Mouse (Mus musculus): Measurements from ENCODE around the gene Rtp2. TPM values are rescaled to one million over a fixed set of nuclear protein-coding genes. Genes with fewer than 3 reads are reported as not detected.
"Not testable (repeated sequence)": the region's sequence is repeated elsewhere in the genome, so short reads cannot be mapped to it uniquely, and the experiment has no call there.

Rtp2 gene
- polyA plus RNA-seq, 1 experiment from 2014 or later, result 0.29 TPM

GRCm38 (mm10) chr16:23931275-23931674 lies 919 bp downstream of the Rtp2 start:
- no peak overlapping the region for H3K27ac ChIP-seq
- no peak overlapping the region for H3K4me2 ChIP-seq
- no peaks in the 10 kb centered on the region for H3K4me1 ChIP-seq
- ATAC-seq (ENCODE audit: low FRiP score), result no peak
- no peaks in the 10 kb centered on the region for H3K9me3 ChIP-seq
- H3K36me3 ChIP-seq (replicated peaks), result no peaks in the 10 kb centered on the region
- no peak overlapping the region for H3K4me3 ChIP-seq (replicated peaks)
- H3K9ac ChIP-seq, result no peak overlapping the region
- 84% methylated on average over 18 of the region's 18 CpGs for WGBS
- no peaks in the 10 kb centered on the region for H3K27me3 ChIP-seq

DNA sequence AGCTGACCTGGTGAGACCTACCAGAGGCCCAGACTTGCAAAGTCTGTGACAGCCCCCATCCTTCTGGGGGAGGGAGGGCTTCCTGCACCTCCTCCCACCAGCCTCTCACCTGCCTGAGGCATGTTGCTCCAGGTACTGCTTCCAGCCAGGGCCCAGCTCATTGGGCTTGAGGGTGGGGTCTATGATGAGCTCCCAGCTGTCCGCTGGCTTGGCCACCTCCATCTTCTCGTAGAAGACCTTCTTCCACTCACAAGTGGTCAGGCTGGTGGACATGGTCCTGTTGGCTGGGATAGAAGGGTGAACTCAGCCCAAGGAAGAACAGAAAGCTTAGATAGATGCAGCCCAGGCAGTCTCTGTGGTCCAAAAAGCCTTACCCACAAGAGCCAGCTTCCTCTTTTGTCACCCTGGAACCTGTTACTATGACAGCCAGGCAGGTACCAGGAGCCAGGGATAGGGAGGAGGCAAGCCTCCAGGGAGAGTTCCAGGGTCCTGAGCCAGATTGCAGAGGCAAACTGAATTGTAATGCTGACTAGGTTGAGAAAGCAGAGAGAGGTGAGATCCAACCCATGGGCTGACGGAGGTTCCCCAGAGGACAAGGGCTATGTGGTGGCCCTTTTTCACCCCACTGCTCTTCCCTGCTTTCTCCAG lies 1.6 kb downstream of the Rtp2 start:
- no peak overlapping the region for H3K27ac ChIP-seq
- no peaks in the 10 kb centered on the region for H3K36me3 ChIP-seq (replicated peaks)
- WGBS, result 85% methylated on average over 3 of the region's 3 CpGs
- no peak overlapping the region for H3K4me2 ChIP-seq
- no peak overlapping the region for H3K9ac ChIP-seq
- no peak for ATAC-seq (ENCODE audit: low FRiP score)
- H3K4me3 ChIP-seq (replicated peaks), result no peak overlapping the region
- H3K9me3 ChIP-seq, result no peaks in the 10 kb centered on the region
- H3K4me1 ChIP-seq, result no peaks in the 10 kb centered on the region
- H3K27me3 ChIP-seq, result no peaks in the 10 kb centered on the region

DNA sequence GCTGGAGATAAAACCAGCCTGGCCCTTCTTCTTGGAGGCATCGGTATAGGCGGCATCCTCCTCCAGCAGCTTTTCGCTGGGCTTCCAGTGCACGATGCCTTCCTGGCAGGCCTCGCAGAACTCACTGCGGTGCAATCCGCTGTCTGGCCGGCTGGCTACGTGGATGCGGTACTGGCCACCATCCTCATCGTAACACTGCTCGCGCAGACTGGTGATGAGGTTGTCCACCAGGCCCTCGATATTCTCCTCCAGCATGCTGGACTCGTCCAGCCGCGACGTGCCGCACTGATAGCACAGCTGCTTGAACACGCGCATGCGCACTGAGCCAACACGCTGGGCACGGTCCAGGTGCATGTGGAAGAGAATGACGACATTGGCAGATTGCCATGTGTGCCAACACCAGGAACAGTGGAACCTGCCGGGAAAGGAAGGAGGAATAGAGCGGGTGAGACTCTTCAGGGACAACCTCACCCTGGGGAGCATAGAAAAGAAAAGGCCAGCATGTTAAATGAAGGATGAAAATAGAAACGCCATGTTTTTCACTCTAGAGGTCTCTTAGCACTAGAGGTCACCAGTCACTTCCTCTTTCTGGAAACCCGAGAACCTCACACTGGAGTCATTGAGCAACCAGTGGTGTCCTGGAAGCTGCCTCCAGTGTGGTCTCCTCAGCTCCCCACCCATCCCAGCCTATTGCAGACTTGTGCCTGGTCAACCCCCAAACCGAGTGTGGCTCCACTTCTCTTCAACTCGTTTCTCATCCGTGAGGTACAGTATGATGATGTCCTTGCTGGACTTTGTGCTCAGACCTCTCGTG lies 4.7 kb downstream of the Rtp2 start:
- Histone ChIP-seq H3K27me3 (no peaks in the 10 kb centered on the region), H3K27ac (no peak overlapping the region), H3K4me3 (replicated peaks) (no peak overlapping the region), H3K9me3 (no peaks in the 10 kb centered on the region), H3K36me3 (replicated peaks) (no peaks in the 10 kb centered on the region), H3K4me1 (no peaks in the 10 kb centered on the region), H3K4me2 (no peak overlapping the region), H3K9ac (no peak overlapping the region)
- WGBS, result 95% methylated on average over 33 of the region's 33 CpGs
- no peak for ATAC-seq (ENCODE audit: low FRiP score)

DNA sequence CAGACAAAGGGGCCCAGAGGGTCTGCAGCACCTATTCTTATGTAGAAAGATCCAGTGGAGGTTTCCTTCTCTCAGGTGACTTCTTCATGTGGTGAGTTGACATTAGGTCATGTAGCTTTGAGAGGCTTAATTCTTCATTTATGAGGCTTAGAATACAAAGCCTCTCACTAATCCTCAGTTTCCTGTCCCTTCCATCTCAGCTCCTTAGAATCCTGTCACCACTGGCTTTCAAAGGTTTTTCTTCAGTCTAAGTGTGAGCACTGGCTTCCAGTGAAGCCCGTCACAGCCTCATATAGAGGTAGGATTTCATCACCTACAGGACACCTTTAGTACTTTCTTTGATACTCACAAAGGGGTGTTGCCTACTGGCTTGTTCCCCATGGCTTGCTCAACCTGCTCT lies 9.3 kb downstream of the Rtp2 start:
- H3K4me2 ChIP-seq, result no peak overlapping the region
- WGBS, result 93% methylated on average over 1 of the region's 1 CpGs
- ATAC-seq (ENCODE audit: low FRiP score), result no peak

GRCm38 (mm10) chr16:23921697-23922096 lies 10.5 kb downstream of the Rtp2 start:
- H3K4me2 ChIP-seq, result no peak overlapping the region
- H3K4me1 ChIP-seq, result no peaks in the 10 kb centered on the region
- no peaks in the 10 kb centered on the region for H3K9me3 ChIP-seq
- H3K27me3 ChIP-seq, result no peaks in the 10 kb centered on the region
- H3K4me3 ChIP-seq (replicated peaks), result no peak overlapping the region
- H3K36me3 ChIP-seq (replicated peaks), result no peaks in the 10 kb centered on the region
- no peak overlapping the region for H3K27ac ChIP-seq
- ATAC-seq (ENCODE audit: low FRiP score), result no peak
- no peak overlapping the region for H3K9ac ChIP-seq
- 74% methylated on average over 5 of the region's 5 CpGs for WGBS

More for the DNA sequence above, 9.3 kb downstream of the Rtp2 start:
- Histone ChIP-seq H3K27ac (no peak overlapping the region), H3K4me3 (replicated peaks) (no peak overlapping the region), H3K9me3 (no peaks in the 10 kb centered on the region), H3K27me3 (no peaks in the 10 kb centered on the region), H3K4me1 (no peaks in the 10 kb centered on the region), H3K36me3 (replicated peaks) (no peaks in the 10 kb centered on the region), H3K9ac (no peak overlapping the region)

DNA sequence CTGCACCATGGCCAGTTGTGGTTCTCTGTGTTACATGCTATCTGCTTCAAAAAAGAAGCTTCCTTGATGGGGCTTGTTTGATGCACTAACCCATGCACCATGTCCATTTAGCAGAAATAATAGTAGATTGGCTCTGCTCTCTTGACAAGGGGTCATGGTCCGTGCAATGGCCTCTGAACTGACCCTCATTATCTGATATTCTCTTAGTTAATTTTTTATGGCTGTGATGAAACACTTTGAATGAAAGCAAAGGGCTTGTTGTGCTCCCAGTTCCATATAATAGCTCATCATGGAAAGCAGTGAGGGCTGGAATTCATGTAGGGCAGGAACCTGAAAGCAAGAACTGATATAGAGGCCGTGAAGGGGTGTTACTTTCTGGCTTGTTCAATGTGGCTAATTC lies 12.8 kb downstream of the Rtp2 start:
- no peak for ATAC-seq (ENCODE audit: low FRiP score)
- Histone ChIP-seq H3K4me2 (no peak overlapping the region), H3K36me3 (replicated peaks) (no peaks in the 10 kb centered on the region), H3K27ac (no peak overlapping the region), H3K4me3 (replicated peaks) (no peak overlapping the region), H3K27me3 (no peaks in the 10 kb centered on the region), H3K9me3 (no peaks in the 10 kb centered on the region), H3K9ac (no peak overlapping the region), H3K4me1 (no peaks in the 10 kb centered on the region)
- 80% methylated on average over 2 of the region's 2 CpGs for WGBS

- Histone ChIP-seq H3K4me3 (replicated peaks) (no peak overlapping the region), H3K27me3 (no peaks in the 10 kb centered on the region)
These were observed 18.8 kb downstream of the Rtp2 start for GRCm38 (mm10) chr16:23913401-23913800.

DNA sequence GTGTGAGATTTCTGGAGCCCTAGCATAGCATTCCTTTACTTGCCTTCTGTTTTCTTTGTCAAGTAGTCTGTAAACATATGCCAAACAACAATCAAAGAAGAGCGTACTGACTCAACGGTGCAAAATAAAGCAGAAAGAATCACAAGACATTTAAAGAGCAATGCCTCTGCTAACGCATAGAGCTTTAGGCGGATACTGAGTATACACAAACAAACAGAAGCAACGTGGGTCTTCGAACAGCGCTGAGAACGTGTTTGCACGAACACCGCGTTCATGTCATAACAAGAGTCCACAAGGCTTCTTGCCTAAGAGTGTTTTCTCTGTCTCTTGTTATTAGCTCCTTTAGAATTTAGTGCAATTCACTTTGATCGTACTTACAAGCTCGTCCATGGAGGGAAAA lies 19.5 kb downstream of the Rtp2 start:
- Histone ChIP-seq H3K4me2 (no peak overlapping the region), H3K27ac (no peak overlapping the region), H3K4me1 (no peaks in the 10 kb centered on the region), H3K36me3 (replicated peaks) (no peaks in the 10 kb centered on the region), H3K4me3 (replicated peaks) (no peak overlapping the region), H3K9me3 (no peaks in the 10 kb centered on the region), H3K27me3 (no peaks in the 10 kb centered on the region), H3K9ac (no peak overlapping the region)
- 81% methylated on average over 13 of the region's 13 CpGs for WGBS
- ATAC-seq (ENCODE audit: low FRiP score), result no peak

More at GRCm38 (mm10) chr16:23913401-23913800, 18.8 kb downstream of the Rtp2 start:
- WGBS, result 58% methylated on average over 3 of the region's 3 CpGs
- Histone ChIP-seq H3K36me3 (replicated peaks) (no peaks in the 10 kb centered on the region), H3K4me1 (no peaks in the 10 kb centered on the region), H3K9ac (no peak overlapping the region), H3K4me2 (no peak overlapping the region), H3K27ac (no peak overlapping the region), H3K9me3 (no peaks in the 10 kb centered on the region)
- ATAC-seq (ENCODE audit: low FRiP score), result no peak

DNA sequence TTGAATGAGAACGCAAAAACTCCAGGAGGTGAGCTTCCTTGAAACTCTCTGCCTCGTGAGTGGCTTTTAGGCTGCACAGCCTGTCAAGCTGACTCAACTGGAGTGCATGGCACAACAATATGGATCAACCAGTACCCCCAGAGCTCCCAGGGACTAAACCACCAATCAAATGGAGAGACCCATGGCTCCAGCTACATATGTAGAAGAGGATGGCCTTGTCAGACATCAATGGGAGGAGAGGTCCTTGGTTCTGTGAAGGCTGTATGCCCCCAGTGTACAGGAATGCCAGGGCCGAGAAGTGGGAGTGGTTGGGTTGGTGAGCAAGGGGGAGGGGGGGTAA lies 23.2 kb downstream of the Rtp2 start:
- not testable (repeated sequence) for H3K9me3 ChIP-seq; H3K36me3 ChIP-seq (replicated peaks); H3K4me1 ChIP-seq; H3K27me3 ChIP-seq; ATAC-seq (ENCODE audit: low FRiP score); H3K4me3 ChIP-seq (replicated peaks); H3K27ac ChIP-seq; H3K9ac ChIP-seq; H3K4me2 ChIP-seq
- WGBS, result 89% methylated on average over 3 of the region's 3 CpGs

- not testable (repeated sequence) for H3K9me3 ChIP-seq; H3K4me3 ChIP-seq (replicated peaks); H3K27ac ChIP-seq; ATAC-seq (ENCODE audit: low FRiP score); H3K36me3 ChIP-seq (replicated peaks); H3K4me2 ChIP-seq; H3K4me1 ChIP-seq; H3K9ac ChIP-seq; H3K27me3 ChIP-seq
- 82% methylated on average over 9 of the region's 9 CpGs for WGBS
These were observed 23.8 kb downstream of the Rtp2 start for GRCm38 (mm10) chr16:23908076-23909014.

DNA sequence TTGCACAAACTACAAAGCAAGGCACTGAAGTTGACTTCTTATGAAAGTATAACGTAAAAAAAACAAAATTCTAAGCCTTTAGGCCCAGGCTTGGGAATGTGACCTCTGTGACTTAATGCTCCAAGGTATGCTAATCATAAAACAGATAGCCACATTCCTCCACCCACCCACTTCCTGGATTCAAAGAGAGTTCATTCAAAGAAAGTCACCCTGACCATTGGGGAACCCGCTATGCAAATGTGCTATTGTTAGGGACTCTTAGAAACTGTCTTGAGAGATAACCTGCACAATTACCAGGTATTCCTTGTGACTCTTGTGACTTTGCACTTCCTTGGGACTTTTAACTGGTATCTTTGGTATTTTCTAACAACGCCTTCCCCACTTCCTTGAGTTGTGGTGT lies 25.6 kb downstream of the Rtp2 start:
- not testable (repeated sequence) for H3K36me3 ChIP-seq (replicated peaks); H3K9me3 ChIP-seq; H3K27ac ChIP-seq; H3K4me3 ChIP-seq (replicated peaks); ATAC-seq (ENCODE audit: low FRiP score); H3K4me2 ChIP-seq; H3K9ac ChIP-seq; H3K27me3 ChIP-seq; H3K4me1 ChIP-seq
- 80% methylated on average over 3 of the region's 3 CpGs for WGBS

GRCm38 (mm10) chr16:23901411-23901810 lies 30.8 kb downstream of the Rtp2 start:
- Histone ChIP-seq H3K27ac (no peak overlapping the region), H3K4me1 (peaks cover 13% of the 10 kb centered on the region), H3K9me3 (no peaks in the 10 kb centered on the region), H3K9ac (no peak overlapping the region), H3K4me2 (no peak overlapping the region), H3K4me3 (replicated peaks) (no peak overlapping the region), H3K27me3 (peaks cover 11% of the 10 kb centered on the region; the same call in 1 of the 2 replicates), H3K36me3 (replicated peaks) (no peaks in the 10 kb centered on the region)
- ATAC-seq (ENCODE audit: low FRiP score), result no peak
- 92% methylated on average over 7 of the region's 7 CpGs for WGBS

Data from forebrain, embryonic 12.5 days (tissue).